Mouse (Mus musculus): ENCODE measurements around the gene Atn1. TPM values are rescaled to one million over a fixed set of nuclear protein-coding genes. Genes with fewer than 3 reads are reported as not detected.

Gene Atn1
- polyA plus RNA-seq, 1 experiment from 2014 or later: 8.2 TPM

- H3K9ac ChIP-seq (ENCODE audit: low read length): peak within 1 kb of the TSS; percentile 91
- no peaks in the 10 kb centered on the region for H3K27me3 ChIP-seq (ENCODE audit: control insufficient read depth, insufficient read depth, low read length)
- WGBS: under 1% methylated on average over 76 of the region's 76 CpGs
- peaks cover 4% of the 10 kb centered on the region; the same call in 1 of the 2 replicates for H3K36me3 ChIP-seq (ENCODE audit: control insufficient read depth, insufficient read depth, low read length)
- peaks cover 16% of the 10 kb centered on the region for H3K4me1 ChIP-seq (ENCODE audit: control insufficient read depth, insufficient read depth, low read length)
- H3K4me2 ChIP-seq: peak within 1 kb of the TSS; percentile 98
- DNase-seq (ENCODE audit: low spot score, missing footprints) (peak; percentile 100), ATAC-seq (ENCODE audit: low FRiP score) (peak; percentile 97)
- no peaks in the 10 kb centered on the region for H3K9me3 ChIP-seq (ENCODE audit: control insufficient read depth, low read length)
- peak within 1 kb of the TSS; percentile 53; the same call in 1 of the 2 replicates for H3K27ac ChIP-seq (ENCODE audit: low read depth, low read length)
- peak within 1 kb of the TSS; percentile 91 for H3K4me3 ChIP-seq (ENCODE audit: low read depth, low read length)
Observed at GRCm38 (mm10) chr6:124711824-124712782, 44.2 kb downstream of the Atn1 start, which contains the start of the genes Emg1 and Phb2. Gene Emg1, minus strand, starts transcription at chr6:124712178. Gene Phb2, plus strand, starts transcription at chr6:124712336.

GRCm38 (mm10) chr6:124708289-124708889, 47.9 kb downstream of the Atn1 start:
- ATAC-seq (ENCODE audit: low FRiP score): no peak
- peaks cover 18% of the 10 kb centered on the region for H3K36me3 ChIP-seq (ENCODE audit: control insufficient read depth, insufficient read depth, low read length)
- 96% methylated on average over 10 of the region's 10 CpGs for WGBS

GRCm38 (mm10) chr6:124706061-124706627, 50.2 kb downstream of the Atn1 start:
- 92% methylated on average over 5 of the region's 5 CpGs for WGBS
- Histone ChIP-seq H3K4me2 (no peak overlapping the region), H3K9ac (ENCODE audit: low read length) (no peak overlapping the region), H3K27me3 (ENCODE audit: control insufficient read depth, insufficient read depth, low read length) (no peaks in the 10 kb centered on the region), H3K36me3 (ENCODE audit: control insufficient read depth, insufficient read depth, low read length) (peaks cover 20% of the 10 kb centered on the region), H3K4me3 (ENCODE audit: low read depth, low read length) (no peak overlapping the region), H3K27ac (ENCODE audit: low read depth, low read length) (no peak overlapping the region), H3K4me1 (ENCODE audit: control insufficient read depth, insufficient read depth, low read length) (peaks cover 6% of the 10 kb centered on the region), H3K9me3 (ENCODE audit: control insufficient read depth, low read length) (no peaks in the 10 kb centered on the region)
- DNase-seq (ENCODE audit: low spot score, missing footprints) (no peak), ATAC-seq (ENCODE audit: low FRiP score) (no peak)

More at GRCm38 (mm10) chr6:124708289-124708889, 47.9 kb downstream of the Atn1 start:
- Histone ChIP-seq H3K27ac (ENCODE audit: low read depth, low read length) (no peak overlapping the region), H3K4me2 (no peak overlapping the region), H3K4me3 (ENCODE audit: low read depth, low read length) (no peak overlapping the region), H3K9me3 (ENCODE audit: control insufficient read depth, low read length) (no peaks in the 10 kb centered on the region), H3K9ac (ENCODE audit: low read length) (no peak overlapping the region), H3K4me1 (ENCODE audit: control insufficient read depth, insufficient read depth, low read length) (peaks cover 14% of the 10 kb centered on the region), H3K27me3 (ENCODE audit: control insufficient read depth, insufficient read depth, low read length) (no peaks in the 10 kb centered on the region)
- DNase-seq (ENCODE audit: low spot score, missing footprints): no peak

- Histone ChIP-seq H3K4me3 (ENCODE audit: low read depth, low read length) (no peak overlapping the region), H3K9me3 (ENCODE audit: control insufficient read depth, low read length) (no peaks in the 10 kb centered on the region), H3K27ac (ENCODE audit: low read depth, low read length) (no peak overlapping the region), H3K27me3 (ENCODE audit: control insufficient read depth, insufficient read depth, low read length) (no peaks in the 10 kb centered on the region), H3K36me3 (ENCODE audit: control insufficient read depth, insufficient read depth, low read length) (peaks cover 20% of the 10 kb centered on the region), H3K4me2 (no peak overlapping the region), H3K9ac (ENCODE audit: low read length) (no peak overlapping the region), H3K4me1 (ENCODE audit: control insufficient read depth, insufficient read depth, low read length) (no peaks in the 10 kb centered on the region)
- DNase-seq (ENCODE audit: low spot score, missing footprints): peak; percentile 56
- ATAC-seq (ENCODE audit: low FRiP score): no peak
- WGBS: 92% methylated on average over 2 of the region's 2 CpGs
Observed at GRCm38 (mm10) chr6:124704417-124704816, 51.9 kb downstream of the Atn1 start.

GRCm38 (mm10) chr6:124703789-124704188, 52.5 kb downstream of the Atn1 start:
- ATAC-seq (ENCODE audit: low FRiP score): no peak
- Histone ChIP-seq H3K36me3 (ENCODE audit: control insufficient read depth, insufficient read depth, low read length) (peaks cover 20% of the 10 kb centered on the region), H3K27me3 (ENCODE audit: control insufficient read depth, insufficient read depth, low read length) (no peaks in the 10 kb centered on the region), H3K9ac (ENCODE audit: low read length) (no peak overlapping the region), H3K4me2 (no peak overlapping the region), H3K9me3 (ENCODE audit: control insufficient read depth, low read length) (no peaks in the 10 kb centered on the region), H3K27ac (ENCODE audit: low read depth, low read length) (no peak overlapping the region), H3K4me3 (ENCODE audit: low read depth, low read length) (no peak overlapping the region), H3K4me1 (ENCODE audit: control insufficient read depth, insufficient read depth, low read length) (no peaks in the 10 kb centered on the region)
- WGBS: 89% methylated on average over 7 of the region's 7 CpGs
- DNase-seq (ENCODE audit: low spot score, missing footprints): peak; percentile 39

GRCm38 (mm10) chr6:124702784-124703103, 53.6 kb downstream of the Atn1 start:
- 54% methylated on average over 3 of the region's 3 CpGs for WGBS

GRCm38 (mm10) chr6:124702102-124702783, 54.1 kb downstream of the Atn1 start:
- Histone ChIP-seq H3K36me3 (ENCODE audit: control insufficient read depth, insufficient read depth, low read length) (peaks cover 20% of the 10 kb centered on the region), H3K27ac (ENCODE audit: low read depth, low read length) (no peak overlapping the region), H3K4me2 (no peak overlapping the region), H3K9ac (ENCODE audit: low read length) (no peak overlapping the region), H3K4me3 (ENCODE audit: low read depth, low read length) (no peak overlapping the region), H3K27me3 (ENCODE audit: control insufficient read depth, insufficient read depth, low read length) (no peaks in the 10 kb centered on the region), H3K4me1 (ENCODE audit: control insufficient read depth, insufficient read depth, low read length) (no peaks in the 10 kb centered on the region), H3K9me3 (ENCODE audit: control insufficient read depth, low read length) (no peaks in the 10 kb centered on the region)
- WGBS: 97% methylated on average over 17 of the region's 17 CpGs
- peak; percentile 43 for ATAC-seq (ENCODE audit: low FRiP score)
- DNase-seq (ENCODE audit: low spot score, missing footprints): peak; percentile 81

More at GRCm38 (mm10) chr6:124702784-124703103, 53.6 kb downstream of the Atn1 start:
- Histone ChIP-seq H3K4me1 (ENCODE audit: control insufficient read depth, insufficient read depth, low read length) (no peaks in the 10 kb centered on the region), H3K4me3 (ENCODE audit: low read depth, low read length) (no peak overlapping the region), H3K36me3 (ENCODE audit: control insufficient read depth, insufficient read depth, low read length) (peaks cover 20% of the 10 kb centered on the region), H3K4me2 (no peak overlapping the region), H3K27me3 (ENCODE audit: control insufficient read depth, insufficient read depth, low read length) (no peaks in the 10 kb centered on the region), H3K27ac (ENCODE audit: low read depth, low read length) (no peak overlapping the region), H3K9me3 (ENCODE audit: control insufficient read depth, low read length) (no peaks in the 10 kb centered on the region), H3K9ac (ENCODE audit: low read length) (no peak overlapping the region)
- ATAC-seq (ENCODE audit: low FRiP score): peak; percentile 78
- DNase-seq (ENCODE audit: low spot score, missing footprints): peak; percentile 91

- 0 out of 2 replicates have a peak, but pooled peaks have one; percentile 23 for ATAC-seq (ENCODE audit: low FRiP score)
- no peaks in the 10 kb centered on the region for H3K27me3 ChIP-seq (ENCODE audit: control insufficient read depth, insufficient read depth, low read length)
- no peaks in the 10 kb centered on the region for H3K4me1 ChIP-seq (ENCODE audit: control insufficient read depth, insufficient read depth, low read length)
- H3K4me3 ChIP-seq (ENCODE audit: low read depth, low read length): no peak overlapping the region
- peak; percentile 80 for DNase-seq (ENCODE audit: low spot score, missing footprints)
- no peaks in the 10 kb centered on the region for H3K9me3 ChIP-seq (ENCODE audit: control insufficient read depth, low read length)
- H3K4me2 ChIP-seq: no peak overlapping the region
- WGBS: 78% methylated on average over 8 of the region's 8 CpGs
- H3K9ac ChIP-seq (ENCODE audit: low read length): no peak overlapping the region
- H3K27ac ChIP-seq (ENCODE audit: low read depth, low read length): no peak overlapping the region
- H3K36me3 ChIP-seq (ENCODE audit: control insufficient read depth, insufficient read depth, low read length): peaks cover 20% of the 10 kb centered on the region
Observed at GRCm38 (mm10) chr6:124701338-124701737, 55.0 kb downstream of the Atn1 start.

Data from midbrain, embryonic 11.5 days (tissue).